Mouse (Mus musculus) heart, adult 2 months (tissue): ENCODE measurements around the gene Slit3. TPM values are rescaled to one million over a fixed set of nuclear protein-coding genes. Genes with fewer than 3 reads are reported as not detected.

Source experiments
- DNase-seq, 2 experiments: peaks; one replicate each; pipeline ENCODE4 v3.0.0; 2021
- H3K27ac ChIP-seq: fragments of 200-600 bp; 2 replicates; pipeline ENCODE4 v1.8.1; 2022
- H3K27me3 ChIP-seq: fragments of 200-500 bp; 2 replicates; pipeline ENCODE4 v1.6.1; 2012; ENCODE audit warnings: mild to moderate bottlenecking, low read length, inconsistent platforms, mixed read lengths; ENCODE audit not compliant: control insufficient read depth, insufficient read depth
- H3K36me3 ChIP-seq: fragments of 200-500 bp; 2 replicates; pipeline ENCODE4 v1.6.1; 2012; ENCODE audit warnings: low read length, inconsistent platforms; ENCODE audit not compliant: control insufficient read depth, insufficient read depth
- H3K4me1 ChIP-seq: fragments of 200-500 bp; 2 replicates; pipeline ENCODE4 v1.6.1; 2011; ENCODE audit warnings: low read length; ENCODE audit not compliant: control insufficient read depth, insufficient read depth
- H3K4me3 ChIP-seq: fragments of 200-600 bp; 2 replicates; pipeline ENCODE4 v1.8.1; 2022
- H3K79me2 ChIP-seq: fragments of 200-500 bp; replicated peaks from 2 replicates; pipeline ENCODE4 v1.6.1; 2012; ENCODE audit warnings: mild to moderate bottlenecking, inconsistent platforms, low read length, moderate library complexity, mixed read lengths; ENCODE audit not compliant: control insufficient read depth, insufficient read depth
- H3K9ac ChIP-seq: fragments of 200-500 bp; 2 replicates; pipeline ENCODE4 v1.6.1; 2012; ENCODE audit warnings: low read depth, mild to moderate bottlenecking, control low read depth, inconsistent platforms, low read length, mixed read lengths
- CTCF ChIP-seq: fragments of 200-600 bp; IDR thresholded peaks from 2 replicates; pipeline ENCODE4 v1.8.1; 2022; ENCODE audit warnings: antibody characterized with exemption, mild to moderate bottlenecking, moderate library complexity
- EP300 ChIP-seq: fragments of 200-500 bp; IDR thresholded peaks from 2 replicates; pipeline ENCODE4 v1.6.1; 2011; ENCODE audit warnings: low read depth, low read length, control low read depth; ENCODE audit not compliant: insufficient read depth
- POLR2A ChIP-seq: fragments of 200-500 bp; IDR thresholded peaks from 2 replicates; pipeline ENCODE4 v1.6.1; 2011; ENCODE audit warnings: mild to moderate bottlenecking, low read depth, low read length, control low read depth; ENCODE audit not compliant: insufficient read depth
- WGBS: fragments of 180-500 bp; shearing (Covaris S2); methylation state at CpG from one replicate; pipeline ENCODE4 v1.1.7; 2018; 5-methylcytosine and 5-hydroxymethylcytosine counted together
- intact Hi-C: fragments of 180-260 bp; cut with DNase I; formaldehyde crosslinking; loops from one replicate; pipeline ENCODE4 v1.15.1; 2025
- polyA plus RNA-seq: library from polyadenylated mRNA; depleted of rRNA; stranded (reverse); fragments of >200 nt; gene quantifications from 2 replicates; pipeline ENCODE4 v1.2.3, GENCODE M21; 2012
- total RNA-seq, 2 experiments: library from RNA; stranded (reverse); gene quantifications; 2 replicates each; pipeline ENCODE4 v1.2.3; 2021

Slit3 gene
- total and polyA plus RNA-seq, 3 experiments, result 12.3 to 15.8 (median 14.6) TPM

DNA sequence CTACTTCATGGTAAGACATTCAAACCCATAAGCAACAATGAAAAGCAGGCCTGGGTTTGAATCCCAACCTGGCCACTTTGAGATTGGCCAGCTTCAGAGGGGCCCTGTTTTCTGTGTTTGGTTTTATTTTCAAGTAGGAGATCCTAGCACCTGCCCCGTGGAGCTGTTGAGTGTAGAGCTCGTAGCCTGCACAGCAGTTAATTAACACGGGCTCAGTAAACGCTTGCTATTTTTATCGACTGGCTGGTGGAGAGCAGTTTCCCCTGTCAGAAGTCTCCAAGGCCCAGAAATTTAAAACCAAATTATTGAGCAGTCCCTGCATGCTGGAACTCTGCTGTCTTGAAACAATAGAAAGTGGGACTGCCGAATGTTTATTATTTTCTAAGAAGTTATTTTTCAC is 136.3 kb downstream of the Slit3 start:
- Histone ChIP-seq H3K27me3 (no peaks in the 10 kb centered on the region), H3K4me1 (peaks cover 1% of the 10 kb centered on the region), H3K4me3 (no peak overlapping the region), H3K79me2 (no peaks in the 10 kb centered on the region), H3K36me3 (no peaks in the 10 kb centered on the region), H3K9ac (no peak overlapping the region), H3K27ac (no peak overlapping the region; the same call in 1 of the 2 replicates)
- WGBS, result 53% methylated on average over 6 of the region's 6 CpGs
- DNase-seq, result no peak
- TF ChIP-seq CTCF (no peak), EP300 (no peak)
- intact Hi-C loops, result loop anchor here (10.0 kb wide), 1 partner anchor 87 kb away; no protein-coding TSS in a partner anchor

DNA sequence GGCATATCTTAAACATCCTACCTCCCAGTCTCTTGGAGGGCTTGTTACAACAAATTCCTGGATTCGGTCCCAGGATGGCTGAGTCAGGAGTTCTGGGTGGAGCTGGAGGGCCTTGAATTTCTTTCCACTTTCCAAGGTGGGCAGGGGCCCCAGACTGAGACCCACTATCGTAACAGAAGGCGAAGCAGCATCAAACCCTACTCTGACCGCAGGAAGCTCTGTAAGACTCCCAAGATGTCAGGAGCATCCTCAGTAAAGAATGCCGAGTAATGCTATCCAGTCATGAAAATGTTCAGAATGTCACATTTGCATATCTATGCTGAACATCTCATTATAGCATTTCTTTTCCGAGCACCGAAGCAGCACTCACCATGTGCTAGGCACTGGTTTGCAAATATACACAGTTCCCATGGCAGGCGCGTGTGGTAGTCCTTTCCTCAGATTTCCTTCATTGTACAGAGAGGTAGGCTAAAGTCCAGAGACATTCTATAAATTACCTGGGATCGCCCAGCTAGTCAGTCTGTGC is 140.6 kb downstream of the Slit3 start:
- no peak for TF ChIP-seq CTCF
- TF ChIP-seq POLR2A, result no peak
- TF ChIP-seq EP300, result no peak
- 87% methylated on average over 10 of the region's 10 CpGs for WGBS
- Histone ChIP-seq H3K4me1 (peaks cover 1% of the 10 kb centered on the region; the same call in 1 of the 2 replicates), H3K27ac (no peak overlapping the region), H3K36me3 (no peaks in the 10 kb centered on the region), H3K79me2 (no peaks in the 10 kb centered on the region), H3K4me3 (no peak overlapping the region), H3K27me3 (no peaks in the 10 kb centered on the region), H3K9ac (no peak overlapping the region)
- intact Hi-C loops, result no loop called here
- DNase-seq, result no peak

DNA sequence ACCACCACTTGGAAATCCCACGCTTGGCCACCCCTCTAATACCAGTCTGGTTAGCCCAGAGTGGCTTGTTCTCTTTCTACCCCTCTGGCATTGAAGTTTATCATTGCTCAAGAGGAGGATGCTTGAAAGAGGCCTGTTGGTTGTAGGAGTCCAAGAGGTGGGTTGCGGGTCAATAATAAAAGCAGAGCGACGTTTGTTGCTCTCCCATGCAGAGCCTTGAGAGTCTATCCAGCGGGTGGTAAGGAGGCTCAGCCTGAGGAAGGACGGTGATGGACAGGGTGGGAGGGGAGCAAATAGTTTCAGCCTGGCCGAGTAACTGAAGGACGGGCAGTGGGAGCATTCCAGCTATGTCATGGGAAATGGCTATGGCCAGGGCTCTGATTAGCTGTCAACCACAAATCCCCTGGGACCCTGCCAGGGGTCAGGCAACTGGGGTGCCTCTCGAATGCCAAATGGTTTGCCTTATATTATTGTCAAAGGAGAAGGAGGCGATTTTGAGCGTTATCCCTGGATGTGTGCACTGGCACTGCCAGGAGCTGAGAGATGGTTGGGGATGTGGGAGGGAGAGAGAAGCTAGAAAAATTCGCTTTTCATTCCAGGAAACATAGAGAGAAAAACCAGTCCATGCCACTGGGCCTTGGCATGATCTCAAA is 141.4 kb downstream of the Slit3 start:
- intact Hi-C loops, result no loop called here
- Histone ChIP-seq H3K27ac (no peak overlapping the region), H3K79me2 (no peaks in the 10 kb centered on the region), H3K4me3 (no peak overlapping the region), H3K9ac (no peak overlapping the region), H3K27me3 (no peaks in the 10 kb centered on the region), H3K36me3 (no peaks in the 10 kb centered on the region), H3K4me1 (peaks cover 1% of the 10 kb centered on the region; the same call in 1 of the 2 replicates)
- 71% methylated on average over 12 of the region's 12 CpGs for WGBS
- DNase-seq, result peak in 1 of 2 experiments; percentile 29
- TF ChIP-seq POLR2A (no peak), EP300 (no peak), CTCF (no peak)

DNA sequence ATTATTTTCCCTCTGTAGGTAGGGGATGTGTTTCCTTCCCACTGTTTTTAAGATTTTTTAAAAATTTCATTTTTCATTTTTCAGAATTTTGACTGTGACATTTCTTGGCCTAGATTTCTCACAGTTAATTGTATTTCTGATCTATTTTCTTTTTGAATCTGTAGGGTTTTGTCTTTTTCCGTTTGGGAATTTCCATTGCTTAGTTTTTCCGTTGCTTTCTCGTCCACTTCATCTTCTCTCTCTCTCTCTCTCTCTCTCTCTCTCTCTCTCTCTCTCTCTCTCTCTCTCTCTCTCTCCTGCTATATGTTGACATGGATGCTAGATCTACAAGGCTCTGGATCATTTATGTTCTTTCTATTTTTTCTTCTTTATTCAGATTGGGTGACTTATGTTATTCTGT is 143.7 kb downstream of the Slit3 start:
- Histone ChIP-seq H3K27ac (no peak overlapping the region), H3K4me1 (peaks cover 1% of the 10 kb centered on the region; the same call in 1 of the 2 replicates), H3K4me3 (no peak overlapping the region), H3K9ac (no peak overlapping the region), H3K79me2 (no peaks in the 10 kb centered on the region), H3K27me3 (no peaks in the 10 kb centered on the region), H3K36me3 (no peaks in the 10 kb centered on the region)
- intact Hi-C loops, result no loop called here
- 64% methylated on average over 3 of the region's 3 CpGs for WGBS
- no peak for DNase-seq
- TF ChIP-seq CTCF, result no peak
- TF ChIP-seq POLR2A, result no peak
- no peak for TF ChIP-seq EP300

DNA sequence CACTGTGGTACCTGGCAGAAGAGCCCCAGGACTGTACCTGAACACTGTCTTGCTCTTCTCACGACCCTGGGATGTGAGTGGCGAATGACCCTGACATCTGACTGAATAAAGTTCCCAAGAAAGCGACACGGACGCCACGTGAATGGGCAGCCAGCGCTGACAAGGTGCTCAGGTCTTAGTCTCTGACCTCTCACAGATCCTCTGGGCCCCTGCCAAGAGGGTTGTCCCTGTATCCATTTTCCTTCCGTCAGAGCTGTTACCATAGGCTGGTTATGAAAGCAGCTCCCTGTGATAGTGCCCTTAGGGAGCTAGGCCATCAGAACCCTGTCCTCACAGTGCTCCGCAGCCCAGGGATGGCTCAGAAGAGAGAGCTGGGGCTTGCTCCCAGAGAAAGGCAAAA is 149.4 kb downstream of the Slit3 start:
- Histone ChIP-seq H3K36me3 (no peaks in the 10 kb centered on the region), H3K27ac (no peak overlapping the region), H3K9ac (no peak overlapping the region), H3K4me1 (peaks cover 1% of the 10 kb centered on the region; the same call in 1 of the 2 replicates), H3K79me2 (no peaks in the 10 kb centered on the region), H3K27me3 (no peaks in the 10 kb centered on the region), H3K4me3 (no peak overlapping the region)
- DNase-seq, result no peak
- TF ChIP-seq EP300 (no peak), POLR2A (no peak), CTCF (no peak)
- intact Hi-C loops, result no loop called here
- 78% methylated on average over 9 of the region's 9 CpGs for WGBS

DNA sequence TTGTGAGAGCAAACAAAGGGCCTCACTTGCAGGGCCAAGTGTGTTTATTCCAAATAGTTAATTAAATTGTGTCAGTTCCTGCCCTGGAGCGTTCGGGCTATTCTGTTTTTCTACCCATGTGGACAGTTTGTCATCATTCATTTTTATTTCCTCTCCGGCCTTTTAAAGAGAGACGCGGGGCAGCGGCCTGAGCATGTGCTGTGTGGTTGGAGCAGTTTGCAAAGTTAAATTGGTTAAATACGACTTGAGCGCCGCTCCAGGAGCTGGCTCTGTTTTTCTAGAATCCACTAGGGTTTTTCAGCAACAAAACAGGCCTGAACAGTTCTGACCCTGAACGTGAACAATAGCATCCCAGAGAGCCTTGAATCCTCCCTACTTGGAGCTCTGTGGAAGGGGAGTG is 152.4 kb downstream of the Slit3 start:
- no peak overlapping the region for H3K9ac ChIP-seq
- WGBS, result 76% methylated on average over 10 of the region's 10 CpGs
- intact Hi-C loops, result no loop called here
- no peak for TF ChIP-seq CTCF
- TF ChIP-seq EP300, result no peak
- no peak for TF ChIP-seq POLR2A
- H3K4me3 ChIP-seq, result no peak overlapping the region
- no peak for DNase-seq
- no peaks in the 10 kb centered on the region for H3K79me2 ChIP-seq
- peaks cover 3% of the 10 kb centered on the region; the same call in 1 of the 2 replicates for H3K4me1 ChIP-seq
- no peaks in the 10 kb centered on the region for H3K36me3 ChIP-seq
- no peaks in the 10 kb centered on the region for H3K27me3 ChIP-seq
- no peak overlapping the region for H3K27ac ChIP-seq
